Mouse (Mus musculus): ENCODE data around the gene Lactbl1. TPM values are rescaled to one million over a fixed set of nuclear protein-coding genes. Genes with fewer than 3 reads are reported as not detected.

Lactbl1 gene
- total RNA-seq, 1 experiment, result not detected

DNA sequence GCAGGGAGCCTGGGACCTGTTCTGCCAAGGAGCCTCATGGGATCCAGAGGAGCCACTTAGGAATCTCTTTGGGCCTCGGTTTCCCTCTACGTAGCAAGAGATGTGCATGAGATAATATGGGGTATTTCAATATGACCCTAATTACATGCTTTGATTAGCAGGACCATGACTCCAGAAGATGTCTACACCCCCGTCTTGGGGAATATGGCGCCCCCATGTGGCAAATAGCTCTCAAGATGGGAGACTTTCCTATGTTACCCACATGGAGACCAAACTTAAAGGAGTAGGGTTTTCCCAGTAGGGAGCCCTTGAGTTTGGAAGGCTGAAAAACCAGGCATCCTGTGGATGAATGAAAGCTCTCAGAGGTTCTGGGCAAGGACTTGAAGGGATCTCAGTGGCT is 65.7 kb downstream of the Lactbl1 start:
- no peak overlapping the region for H3K27ac ChIP-seq (ENCODE audit: insufficient read depth, low read depth, low read length, poor library complexity, severe bottlenecking)
- in situ Hi-C loops (cut with MboI; ENCODE audit: low sequenced_read_pairs in 2 of 2, unreplicated experiment in 2 of 2), result no loop called here
- H3K9me3 ChIP-seq (ENCODE audit: control insufficient read depth, insufficient read depth, low read depth, low read length), result no peaks in the 10 kb centered on the region
- no peak for DNase-seq (ENCODE audit: low read depth, low spot score)
- H3K36me3 ChIP-seq (ENCODE audit: control insufficient read depth, insufficient read depth, low read length, poor library complexity, severe bottlenecking), result no peaks in the 10 kb centered on the region
- no peak overlapping the region for H3K4me3 ChIP-seq (ENCODE audit: insufficient read depth in 1 of 2, low read depth in 1 of 2, low read length in 2 of 2, poor library complexity in 1 of 2, severe bottlenecking in 1 of 2)
- no peak overlapping the region for H3K9ac ChIP-seq (ENCODE audit: insufficient read depth, low read depth, low read length, poor library complexity, severe bottlenecking)
- TF ChIP-seq ZC3H11A (IDR thresholded peaks at IDR 0.05; ENCODE audit: borderline replicate concordance, low read depth, low read length) (no peak), HCFC1 (IDR thresholded peaks at IDR 0.05; ENCODE audit: borderline replicate concordance, insufficient read depth, low read length) (no peak), CHD2 (IDR thresholded peaks at IDR 0.05; ENCODE audit: low read depth, low read length) (no peak), ZNF384 (IDR thresholded peaks at IDR 0.05; ENCODE audit: low read depth, low read length) (no peak), MAFK (IDR thresholded peaks at IDR 0.05; ENCODE audit: insufficient read depth, low read depth, low read length) (no peak)
- H3K4me1 ChIP-seq (ENCODE audit: control insufficient read depth in 2 of 2, insufficient read depth in 2 of 2, low read length in 2 of 2, poor library complexity in 1 of 2), result peaks cover 7 to 12% of the 10 kb centered on the region in 2 experiments; a peak in 3 of 4 replicates

Other genes starting within 250 kb of the Lactbl1 start
- gene Htr1d, start 199.1 kb upstream of the Lactbl1 start, total RNA-seq (2012; rRNA removed), result 0.32 and 1.5 TPM in 2 replicates
- gene 6030445D17Rik, start 160.4 kb upstream of the Lactbl1 start, total RNA-seq (2012; rRNA removed), result 0.89 and 1.0 TPM in 2 replicates
- gene Luzp1, start 152.9 kb upstream of the Lactbl1 start, total RNA-seq (2012; rRNA removed), result 34.6 and 41.0 TPM in 2 replicates
- 120 and 124 TPM in 2 replicates for gene Kdm1a, start 19.9 kb upstream of the Lactbl1 start, total RNA-seq (2012; rRNA removed)
- not detected in 2 replicates for gene Tex46, start 12.2 kb upstream of the Lactbl1 start, total RNA-seq (2012; rRNA removed)
- 15.5 and 37.5 TPM in 2 replicates for gene Ephb2, start 213.4 kb downstream of the Lactbl1 start, total RNA-seq (2012; rRNA removed)

Measured in ES-E14 (cell line).